Mouse (Mus musculus) heart, postnatal 0 days (tissue): ENCODE measurements around the gene Cltc.

Source experiments
- CTCF ChIP-seq: IDR thresholded peaks from 2 replicates; pipeline ENCODE4 v1.5.1; 2016; ENCODE audit warnings: antibody characterized with exemption, control low read depth, low read depth
- EP300 ChIP-seq: IDR thresholded peaks from 2 replicates; pipeline ENCODE4 v1.6.1; 2016; ENCODE audit warnings: antibody characterized with exemption, low read depth

DNA sequence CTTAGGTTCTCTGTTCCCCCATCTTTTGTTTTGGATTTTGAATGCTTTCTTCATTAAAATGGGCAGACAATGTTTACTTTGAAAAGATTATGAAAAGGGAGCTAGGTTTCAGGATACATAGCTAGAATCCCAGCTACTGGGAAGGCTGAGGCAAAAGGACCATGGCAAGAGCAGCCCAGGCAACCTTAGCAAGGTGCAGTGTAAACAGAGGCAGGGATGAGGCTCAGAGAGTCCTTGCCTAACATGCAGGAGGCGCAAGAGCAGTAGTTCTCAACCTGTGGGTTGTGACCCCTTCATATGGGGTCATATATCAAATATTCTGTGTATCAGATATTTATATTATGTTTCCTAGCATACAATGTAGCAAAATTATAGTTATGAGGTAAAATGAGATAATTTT is 72.0 kb downstream of the Cltc start:
- TF ChIP-seq CTCF (no peak), EP300 (no peak)
